Mouse (Mus musculus): ENCODE data around the gene Tmem270.

- TF ChIP-seq MYOG (IDR thresholded peaks at IDR 0.05; ENCODE audit: control insufficient read depth, extremely low read depth, insufficient read length) (no peak), MAX (IDR thresholded peaks at IDR 0.05) (no peak), CTCF (IDR thresholded peaks at IDR 0.05; ENCODE audit: control insufficient read depth, insufficient read depth, insufficient read length) (no peak), MYOD1 (IDR thresholded peaks at IDR 0.05; ENCODE audit: control insufficient read depth, insufficient read length, low read depth) (no peak), USF1 (IDR thresholded peaks at IDR 0.05; ENCODE audit: low read depth) (no peak), CEBPB (IDR thresholded peaks at IDR 0.05; ENCODE audit: low read depth) (no peak), FOSL1 (IDR thresholded peaks at IDR 0.05; ENCODE audit: insufficient read depth, low read length, poor library complexity, severe bottlenecking) (no peak)
Observed at GRCm38 (mm10) chr5:134923141-134923540, 16.6 kb upstream of the Tmem270 start.

Data from C2C12 (cell line).